Mouse (Mus musculus) ES-Bruce4 (cell line): ENCODE data around the gene Rnase4. TPM values are rescaled to one million over a fixed set of nuclear protein-coding genes. Genes with fewer than 3 reads are reported as not detected.

Experiments
- H3K27ac ChIP-seq: 2 replicates; pipeline ENCODE4 v1.5.1; 2012; ENCODE audit warnings: low read length, inconsistent platforms; ENCODE audit not compliant: insufficient read depth
- H3K27me3 ChIP-seq: 2 replicates; pipeline ENCODE4 v1.6.1; 2012; ENCODE audit warnings: mild to moderate bottlenecking, low read length, inconsistent platforms; ENCODE audit not compliant: control insufficient read depth, poor library complexity, insufficient read depth, severe bottlenecking
- H3K36me3 ChIP-seq: 2 replicates; pipeline ENCODE4 v1.6.1; 2012; ENCODE audit warnings: inconsistent platforms, mild to moderate bottlenecking, low read length, moderate library complexity; ENCODE audit not compliant: control insufficient read depth, poor library complexity, insufficient read depth, severe bottlenecking
- H3K4me1 ChIP-seq: one replicate; pipeline ENCODE4 v1.8.1; 2011; ENCODE audit warnings: low read length; ENCODE audit not compliant: control insufficient read depth, insufficient read depth
- H3K4me3 ChIP-seq: 2 replicates; pipeline ENCODE4 v1.5.1; 2011; ENCODE audit warnings: low read depth, mild to moderate bottlenecking, low read length
- H3K9ac ChIP-seq: 2 replicates; pipeline ENCODE4 v1.6.1; 2012; ENCODE audit warnings: low read depth, mild to moderate bottlenecking, inconsistent platforms; ENCODE audit not compliant: poor library complexity, severe bottlenecking
- H3K9me3 ChIP-seq: replicated peaks from 2 replicates; pipeline ENCODE4 v1.6.1; 2012; ENCODE audit warnings: mild to moderate bottlenecking, low read length, inconsistent platforms; ENCODE audit not compliant: control insufficient read depth, poor library complexity, insufficient read depth, severe bottlenecking
- CTCF ChIP-seq: IDR thresholded peaks from one replicate; pipeline ENCODE4 v1.8.1; 2011; ENCODE audit warnings: low read depth, low read length
- EP300 ChIP-seq: IDR thresholded peaks from 2 replicates; pipeline ENCODE4 v1.6.1; 2011; ENCODE audit warnings: low read depth, low read length; ENCODE audit not compliant: insufficient read depth
- POLR2A ChIP-seq: IDR thresholded peaks from one replicate; pipeline ENCODE4 v1.8.1; 2011; ENCODE audit warnings: low read length; ENCODE audit not compliant: insufficient read depth
- polyA plus RNA-seq: library from polyadenylated mRNA; stranded (reverse); fragments of >200 nt; gene quantifications from 2 replicates; pipeline ENCODE4 v1.2.4, GENCODE M21; 2011; ENCODE audit warnings: low read depth; ENCODE audit not compliant: missing spikeins, insufficient read depth, insufficient read length

The Rnase4 gene
- polyA plus RNA-seq, 1 experiment: 7.2 TPM

GRCm38 (mm10) chr14:51113476-51113875, 22.6 kb downstream of the Rnase4 start:
- TF ChIP-seq POLR2A (no peak), CTCF (no peak), EP300 (no peak)
- H3K27ac ChIP-seq: no peak overlapping the region
- H3K4me3 ChIP-seq: no peak overlapping the region
- no peaks in the 10 kb centered on the region; the same call in 1 of the 2 replicates for H3K27me3 ChIP-seq
- no peaks in the 10 kb centered on the region for H3K9me3 ChIP-seq
- H3K36me3 ChIP-seq: no peaks in the 10 kb centered on the region
- no peak overlapping the region for H3K9ac ChIP-seq
- no peaks in the 10 kb centered on the region for H3K4me1 ChIP-seq

GRCm38 (mm10) chr14:51113916-51114560, 23.2 kb downstream of the Rnase4 start, which contains the start of gene Eddm3b:
Gene Eddm3b, plus strand, starts transcription at chr14:51114426.
- Histone ChIP-seq H3K27me3 (no peaks in the 10 kb centered on the region; the same call in 1 of the 2 replicates), H3K9ac (no peak within 1 kb of the TSS), H3K4me1 (no peaks in the 10 kb centered on the region), H3K9me3 (no peaks in the 10 kb centered on the region), H3K4me3 (no peak within 1 kb of the TSS), H3K27ac (no peak within 1 kb of the TSS), H3K36me3 (no peaks in the 10 kb centered on the region)
- TF ChIP-seq EP300: no peak
- TF ChIP-seq CTCF: no peak
- TF ChIP-seq POLR2A: no peak

- no peak overlapping the region for H3K4me3 ChIP-seq
- H3K9ac ChIP-seq: no peak overlapping the region
- H3K36me3 ChIP-seq: no peaks in the 10 kb centered on the region
- TF ChIP-seq EP300 (no peak), CTCF (no peak), POLR2A (no peak)
- H3K4me1 ChIP-seq: no peaks in the 10 kb centered on the region
- H3K27me3 ChIP-seq: no peaks in the 10 kb centered on the region
- no peak overlapping the region for H3K27ac ChIP-seq
- no peaks in the 10 kb centered on the region for H3K9me3 ChIP-seq
These were observed 34.8 kb downstream of the Rnase4 start for GRCm38 (mm10) chr14:51125684-51126083.

GRCm38 (mm10) chr14:51127648-51128258, 36.9 kb downstream of the Rnase4 start:
- Histone ChIP-seq H3K4me3 (no peak overlapping the region), H3K9ac (no peak overlapping the region), H3K27me3 (no peaks in the 10 kb centered on the region), H3K36me3 (no peaks in the 10 kb centered on the region), H3K4me1 (no peaks in the 10 kb centered on the region), H3K9me3 (no peaks in the 10 kb centered on the region), H3K27ac (no peak overlapping the region)
- no peak for TF ChIP-seq POLR2A
- no peak for TF ChIP-seq EP300
- TF ChIP-seq CTCF: no peak

- TF ChIP-seq POLR2A (no peak), CTCF (no peak), EP300 (no peak)
- H3K27ac ChIP-seq: no peak overlapping the region
- no peaks in the 10 kb centered on the region for H3K4me1 ChIP-seq
- no peaks in the 10 kb centered on the region for H3K27me3 ChIP-seq
- H3K36me3 ChIP-seq: no peaks in the 10 kb centered on the region
- no peaks in the 10 kb centered on the region for H3K9me3 ChIP-seq
- H3K9ac ChIP-seq: no peak overlapping the region
- no peak overlapping the region for H3K4me3 ChIP-seq
These were observed 38.1 kb downstream of the Rnase4 start for GRCm38 (mm10) chr14:51128775-51129623.

GRCm38 (mm10) chr14:51129624-51129975, 38.7 kb downstream of the Rnase4 start:
- Histone ChIP-seq H3K4me1 (no peaks in the 10 kb centered on the region), H3K9ac (no peak overlapping the region), H3K27me3 (no peaks in the 10 kb centered on the region), H3K27ac (no peak overlapping the region), H3K36me3 (no peaks in the 10 kb centered on the region), H3K9me3 (no peaks in the 10 kb centered on the region), H3K4me3 (no peak overlapping the region)
- TF ChIP-seq POLR2A: no peak
- TF ChIP-seq EP300: no peak
- no peak for TF ChIP-seq CTCF
